Mouse (Mus musculus): Measurements from ENCODE around the gene Pde9a. TPM values are rescaled to one million over a fixed set of nuclear protein-coding genes. Genes with fewer than 3 reads are reported as not detected.

The Pde9a gene
- polyA plus RNA-seq, 1 experiment from 2014 or later, result 16.5 TPM

- Histone ChIP-seq H3K4me1 (peaks cover 16% of the 10 kb centered on the region), H3K27me3 (no peaks in the 10 kb centered on the region), H3K4me2 (replicated peaks) (peak overlapping the region; percentile 12; the same call in 1 of the 2 replicates), H3K36me3 (no peaks in the 10 kb centered on the region; the same call in 1 of the 2 replicates), H3K9me3 (replicated peaks) (0 out of 2 replicates have a peak, but pooled peaks cover 3% of the 10 kb centered on the region), H3K27ac (replicated peaks) (no peak overlapping the region), H3K4me3 (replicated peaks) (no peak overlapping the region), H3K9ac (no peak overlapping the region)
- ATAC-seq (ENCODE audit: insufficient number of reproducible peaks, low FRiP score, low TSS enrichment, low read depth), result no peak
- 22% methylated on average over 16 of the region's 16 CpGs for WGBS
These were observed 48.2 kb downstream of the Pde9a start for GRCm38 (mm10) chr17:31433978-31434797.

- Histone ChIP-seq H3K4me1 (peaks cover 16% of the 10 kb centered on the region), H3K9ac (no peak overlapping the region), H3K36me3 (no peaks in the 10 kb centered on the region; the same call in 1 of the 2 replicates), H3K4me2 (replicated peaks) (peak overlapping the region; percentile 12; the same call in 1 of the 2 replicates), H3K27me3 (no peaks in the 10 kb centered on the region), H3K9me3 (replicated peaks) (no peaks in the 10 kb centered on the region), H3K4me3 (replicated peaks) (no peak overlapping the region), H3K27ac (replicated peaks) (no peak overlapping the region)
- WGBS, result 14% methylated on average over 8 of the region's 8 CpGs
- no peak for ATAC-seq (ENCODE audit: insufficient number of reproducible peaks, low FRiP score, low TSS enrichment, low read depth)
These were observed 48.9 kb downstream of the Pde9a start for GRCm38 (mm10) chr17:31434825-31435325.

- no peak for ATAC-seq (ENCODE audit: insufficient number of reproducible peaks, low FRiP score, low TSS enrichment, low read depth)
- Histone ChIP-seq H3K27ac (replicated peaks) (no peak overlapping the region), H3K9me3 (replicated peaks) (no peaks in the 10 kb centered on the region), H3K4me1 (peaks cover 16% of the 10 kb centered on the region), H3K4me3 (replicated peaks) (no peak overlapping the region), H3K27me3 (no peaks in the 10 kb centered on the region), H3K36me3 (no peaks in the 10 kb centered on the region), H3K9ac (no peak overlapping the region), H3K4me2 (replicated peaks) (no peak overlapping the region)
- 57% methylated on average over 13 of the region's 13 CpGs for WGBS
These were observed 50.2 kb downstream of the Pde9a start for GRCm38 (mm10) chr17:31435934-31436813.

GRCm38 (mm10) chr17:31436814-31437406 is 50.9 kb downstream of the Pde9a start:
- H3K9me3 ChIP-seq (replicated peaks), result no peaks in the 10 kb centered on the region
- no peaks in the 10 kb centered on the region for H3K27me3 ChIP-seq
- H3K4me3 ChIP-seq (replicated peaks), result no peak overlapping the region
- H3K36me3 ChIP-seq, result no peaks in the 10 kb centered on the region
- no peak overlapping the region for H3K9ac ChIP-seq
- WGBS, result 84% methylated on average over 5 of the region's 5 CpGs
- H3K4me2 ChIP-seq (replicated peaks), result no peak overlapping the region
- H3K4me1 ChIP-seq, result peaks cover 16% of the 10 kb centered on the region
- no peak overlapping the region for H3K27ac ChIP-seq (replicated peaks)
- no peak for ATAC-seq (ENCODE audit: insufficient number of reproducible peaks, low FRiP score, low TSS enrichment, low read depth)

GRCm38 (mm10) chr17:31437482-31437881 is 51.5 kb downstream of the Pde9a start:
- ATAC-seq (ENCODE audit: insufficient number of reproducible peaks, low FRiP score, low TSS enrichment, low read depth), result no peak

GRCm38 (mm10) chr17:31439978-31440377 is 54.0 kb downstream of the Pde9a start:
- no peak overlapping the region for H3K9ac ChIP-seq
- H3K9me3 ChIP-seq (replicated peaks), result no peaks in the 10 kb centered on the region
- no peak overlapping the region for H3K4me2 ChIP-seq (replicated peaks)
- H3K27ac ChIP-seq (replicated peaks), result no peak overlapping the region
- no peaks in the 10 kb centered on the region for H3K27me3 ChIP-seq
- no peak overlapping the region for H3K4me3 ChIP-seq (replicated peaks)
- 79% methylated on average over 4 of the region's 4 CpGs for WGBS
- ATAC-seq (ENCODE audit: insufficient number of reproducible peaks, low FRiP score, low TSS enrichment, low read depth), result no peak
- peaks cover under 1% of the 10 kb centered on the region; the same call in 1 of the 2 replicates for H3K4me1 ChIP-seq
- no peaks in the 10 kb centered on the region for H3K36me3 ChIP-seq

More at GRCm38 (mm10) chr17:31437482-31437881, 51.5 kb downstream of the Pde9a start:
- H3K4me1 ChIP-seq, result peaks cover 16% of the 10 kb centered on the region
- H3K27me3 ChIP-seq, result no peaks in the 10 kb centered on the region
- no peaks in the 10 kb centered on the region for H3K36me3 ChIP-seq
- no peak overlapping the region for H3K4me2 ChIP-seq (replicated peaks)
- H3K9me3 ChIP-seq (replicated peaks), result no peaks in the 10 kb centered on the region
- no peak overlapping the region for H3K9ac ChIP-seq
- no peak overlapping the region for H3K4me3 ChIP-seq (replicated peaks)
- WGBS, result 90% methylated on average over 9 of the region's 9 CpGs
- no peak overlapping the region for H3K27ac ChIP-seq (replicated peaks)

- H3K9ac ChIP-seq, result no peak overlapping the region
- no peaks in the 10 kb centered on the region; the same call in 1 of the 2 replicates for H3K36me3 ChIP-seq
- H3K4me3 ChIP-seq (replicated peaks), result no peak overlapping the region
- 83% methylated on average over 8 of the region's 8 CpGs for WGBS
- H3K4me1 ChIP-seq, result no peaks in the 10 kb centered on the region
- H3K4me2 ChIP-seq (replicated peaks), result no peak overlapping the region
- no peak overlapping the region for H3K27ac ChIP-seq (replicated peaks)
- H3K27me3 ChIP-seq, result no peaks in the 10 kb centered on the region
- ATAC-seq (ENCODE audit: insufficient number of reproducible peaks, low FRiP score, low TSS enrichment, low read depth), result no peak
- H3K9me3 ChIP-seq (replicated peaks), result no peaks in the 10 kb centered on the region
These were observed 56.5 kb downstream of the Pde9a start for GRCm38 (mm10) chr17:31442513-31442912.

GRCm38 (mm10) chr17:31444251-31444650 is 58.2 kb downstream of the Pde9a start:
- Histone ChIP-seq H3K27ac (replicated peaks) (no peak overlapping the region), H3K4me2 (replicated peaks) (no peak overlapping the region), H3K9ac (no peak overlapping the region), H3K36me3 (no peaks in the 10 kb centered on the region; the same call in 1 of the 2 replicates), H3K27me3 (no peaks in the 10 kb centered on the region), H3K4me3 (replicated peaks) (no peak overlapping the region), H3K4me1 (no peaks in the 10 kb centered on the region), H3K9me3 (replicated peaks) (no peaks in the 10 kb centered on the region)
- WGBS, result 70% methylated on average over 7 of the region's 7 CpGs
- ATAC-seq (ENCODE audit: insufficient number of reproducible peaks, low FRiP score, low TSS enrichment, low read depth), result no peak

GRCm38 (mm10) chr17:31445061-31445731 is 59.2 kb downstream of the Pde9a start:
- ATAC-seq (ENCODE audit: insufficient number of reproducible peaks, low FRiP score, low TSS enrichment, low read depth), result 0 out of 2 replicates have a peak, but pooled peaks have one; percentile 44
- Histone ChIP-seq H3K4me2 (replicated peaks) (no peak overlapping the region), H3K4me3 (replicated peaks) (no peak overlapping the region), H3K36me3 (no peaks in the 10 kb centered on the region; the same call in 1 of the 2 replicates), H3K4me1 (peaks cover 2% of the 10 kb centered on the region; the same call in 1 of the 2 replicates), H3K9me3 (replicated peaks) (no peaks in the 10 kb centered on the region), H3K27ac (replicated peaks) (no peak overlapping the region), H3K9ac (no peak overlapping the region), H3K27me3 (no peaks in the 10 kb centered on the region)
- 14% methylated on average over 7 of the region's 7 CpGs for WGBS

GRCm38 (mm10) chr17:31447766-31448165 is 61.8 kb downstream of the Pde9a start:
- H3K4me2 ChIP-seq (replicated peaks), result no peak overlapping the region
- no peak overlapping the region for H3K27ac ChIP-seq (replicated peaks)
- no peaks in the 10 kb centered on the region for H3K27me3 ChIP-seq
- H3K36me3 ChIP-seq, result no peaks in the 10 kb centered on the region; the same call in 1 of the 2 replicates
- no peak for ATAC-seq (ENCODE audit: insufficient number of reproducible peaks, low FRiP score, low TSS enrichment, low read depth)
- no peaks in the 10 kb centered on the region for H3K9me3 ChIP-seq (replicated peaks)
- WGBS, result 69% methylated on average over 5 of the region's 5 CpGs
- no peak overlapping the region for H3K4me3 ChIP-seq (replicated peaks)
- peaks cover 9% of the 10 kb centered on the region for H3K4me1 ChIP-seq
- H3K9ac ChIP-seq, result no peak overlapping the region

Data from embryonic facial prominence, embryonic 15.5 days (tissue).